Mouse (Mus musculus) erythroblast, embryonic 14.5 days (primary cell): ENCODE data around the gene Edn1.

Experiments used
- GATA1 ChIP-seq: IDR thresholded peaks from 2 replicates; pipeline ENCODE4 v1.6.1; 2012; ENCODE audit warnings: low read length, inconsistent platforms, mixed read lengths
- TAL1 ChIP-seq: IDR thresholded peaks from 3 replicates; pipeline ENCODE4 v1.6.1; 2012; ENCODE audit warnings: low read length, inconsistent platforms, mixed read lengths

DNA sequence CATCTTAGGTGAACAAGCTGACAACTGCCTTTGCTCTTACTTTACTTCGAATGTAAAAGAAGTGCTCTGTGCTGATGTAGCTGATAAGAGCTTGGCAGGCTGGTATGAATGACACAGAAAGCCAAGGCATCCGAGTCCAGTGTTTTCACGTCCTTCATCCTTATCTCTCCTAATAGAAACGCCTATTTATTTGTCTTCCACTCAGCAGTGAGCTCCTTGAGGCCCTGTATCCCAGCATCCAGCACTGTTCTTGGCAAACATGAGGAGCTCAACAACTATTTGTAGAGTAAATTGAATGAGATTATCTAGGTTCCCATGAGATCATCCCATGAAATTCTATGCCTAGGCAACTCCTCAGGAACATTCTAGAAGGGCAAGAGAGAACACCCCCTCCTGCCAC lies 35.1 kb downstream of the Edn1 start:
- no peak for TF ChIP-seq GATA1
- no peak for TF ChIP-seq TAL1
